Mouse (Mus musculus) ES-Bruce4 (cell line): Measurements from ENCODE around the gene Abca8b.
"Not testable (repeated sequence)": the region's sequence is repeated elsewhere in the genome, so short reads cannot be mapped to it uniquely, and the experiment has no call there.

ENCODE experiments used
- CTCF ChIP-seq: IDR thresholded peaks from one replicate; pipeline ENCODE4 v1.8.1; 2011; ENCODE audit warnings: low read depth, low read length
- POLR2A ChIP-seq: IDR thresholded peaks from one replicate; pipeline ENCODE4 v1.8.1; 2011; ENCODE audit warnings: low read length; ENCODE audit not compliant: insufficient read depth

DNA sequence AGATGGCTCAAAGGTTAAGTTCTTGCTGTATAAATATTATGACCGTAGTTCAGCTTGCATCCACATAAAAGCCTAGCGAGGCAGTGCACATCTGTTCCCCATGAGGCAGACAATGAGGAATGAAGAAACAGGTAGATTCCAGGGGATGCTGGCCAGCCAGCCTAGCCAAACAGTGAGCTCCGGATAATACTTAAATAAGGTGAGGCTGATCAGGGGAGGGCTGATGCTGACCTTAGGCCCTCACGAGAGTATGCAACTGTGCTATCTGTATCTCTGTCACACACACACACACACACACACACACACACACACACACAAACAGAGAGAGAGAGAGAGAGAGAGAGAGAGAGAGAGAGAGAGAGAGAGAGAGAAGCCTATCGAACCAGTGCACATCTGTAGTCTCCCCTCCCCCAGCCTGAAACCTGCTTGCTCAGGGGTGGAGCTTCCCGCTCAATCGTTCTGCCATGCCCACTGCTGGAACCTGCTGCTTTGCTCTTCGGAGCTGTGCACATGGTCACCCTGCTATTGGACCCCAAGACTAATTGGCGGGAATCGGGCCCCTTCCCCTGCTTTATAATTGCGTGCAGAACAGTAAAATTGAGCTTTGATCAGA, 8.1 kb downstream of the Abca8b start:
- TF ChIP-seq CTCF, POLR2A: not testable (repeated sequence)
